Mouse (Mus musculus) embryonic facial prominence, embryonic 10.5 days (tissue): ENCODE data around the gene Gpr61. TPM values are rescaled to one million over a fixed set of nuclear protein-coding genes. Genes with fewer than 3 reads are reported as not detected.

Experiments used
- DNase-seq: peaks from one replicate; pipeline ENCODE4 v3.0.0-alpha.2; 2017; ENCODE audit warnings: low spot score
- H3K27ac ChIP-seq: fragments of 300-500 bp; sonication (generic); replicated peaks from 2 replicates; pipeline ENCODE4 v1.5.1; 2016; ENCODE audit warnings: mild to moderate bottlenecking
- H3K27me3 ChIP-seq: fragments of 300-500 bp; sonication (generic); replicated peaks from 2 replicates; pipeline ENCODE4 v1.6.1; 2016; ENCODE audit warnings: low read depth, mild to moderate bottlenecking; ENCODE audit not compliant: poor library complexity, severe bottlenecking
- H3K36me3 ChIP-seq: fragments of 300-500 bp; sonication (generic); replicated peaks from 2 replicates; pipeline ENCODE4 v1.6.1; 2016; ENCODE audit warnings: mild to moderate bottlenecking, moderate library complexity
- H3K4me1 ChIP-seq: fragments of 300-500 bp; sonication (generic); 2 replicates; pipeline ENCODE4 v1.6.1; 2016
- H3K4me3 ChIP-seq: fragments of 300-500 bp; sonication (generic); 2 replicates; pipeline ENCODE4 v1.5.1; 2016; ENCODE audit warnings: mild to moderate bottlenecking, moderate library complexity
- H3K9me3 ChIP-seq: fragments of 300-500 bp; sonication (generic); 2 replicates; pipeline ENCODE4 v1.6.1; 2016; ENCODE audit warnings: mild to moderate bottlenecking
- WGBS: fragments of 180-500 bp; shearing (Covaris S2); methylation state at CpG from one replicate; pipeline ENCODE4 v1.1.7; 2016; 5-methylcytosine and 5-hydroxymethylcytosine counted together
- polyA plus RNA-seq: library from polyadenylated mRNA; unstranded; fragments of >200 nt; fragmentation: Nextera tagmentation; extraction: Ambion mirVana; gene quantifications from 2 replicates; pipeline ENCODE4 v1.2.1, GENCODE M21; 2016

Gene Gpr61
- polyA plus RNA-seq, 1 experiment from 2014 or later = 0.36 TPM

DNA sequence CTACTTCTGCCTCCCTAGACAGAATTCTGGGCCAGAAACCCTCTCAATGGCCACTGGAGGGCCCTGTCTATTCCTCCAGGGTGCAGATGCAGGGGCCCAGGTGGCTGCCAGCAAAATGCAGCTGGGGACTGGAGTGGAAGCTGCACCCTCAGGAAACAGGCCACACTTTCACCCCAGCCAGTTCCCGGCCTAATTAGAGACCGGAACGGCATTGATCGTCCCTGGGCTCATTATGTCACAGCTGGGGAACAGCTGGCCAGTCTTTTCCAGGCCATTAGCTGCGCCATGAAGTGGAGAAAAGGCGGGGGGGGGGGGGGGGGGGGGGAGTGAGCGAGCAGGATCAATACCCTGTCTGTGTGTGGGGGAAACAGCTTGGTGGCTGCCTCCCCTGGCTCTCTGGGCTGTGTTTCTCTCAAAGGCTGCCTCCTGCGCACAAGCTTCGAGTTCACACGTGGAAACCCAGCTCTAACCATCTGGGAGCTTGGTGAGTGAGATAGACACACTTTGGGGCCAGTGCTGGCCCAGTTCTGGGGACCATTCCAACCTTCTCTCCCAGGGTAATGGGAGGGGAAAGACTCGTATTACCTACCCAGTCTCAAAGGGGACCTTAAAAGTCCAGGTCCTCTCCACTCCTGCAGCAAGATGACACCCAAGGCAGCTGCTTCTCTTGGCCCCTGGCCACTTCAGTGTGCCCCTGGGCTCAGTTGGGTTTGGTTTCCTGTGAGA lies 12.0 kb upstream of the Gpr61 start:
- Histone ChIP-seq H3K36me3 (no peaks in the 10 kb centered on the region), H3K27ac (peak overlapping the region; percentile 81), H3K9me3 (no peaks in the 10 kb centered on the region), H3K4me3 (peak overlapping the region; percentile 22), H3K27me3 (peaks cover 18% of the 10 kb centered on the region), H3K4me1 (peaks cover 50% of the 10 kb centered on the region)
- 7% methylated on average over 11 of the region's 11 CpGs for WGBS
- peak; percentile 85 for DNase-seq

DNA sequence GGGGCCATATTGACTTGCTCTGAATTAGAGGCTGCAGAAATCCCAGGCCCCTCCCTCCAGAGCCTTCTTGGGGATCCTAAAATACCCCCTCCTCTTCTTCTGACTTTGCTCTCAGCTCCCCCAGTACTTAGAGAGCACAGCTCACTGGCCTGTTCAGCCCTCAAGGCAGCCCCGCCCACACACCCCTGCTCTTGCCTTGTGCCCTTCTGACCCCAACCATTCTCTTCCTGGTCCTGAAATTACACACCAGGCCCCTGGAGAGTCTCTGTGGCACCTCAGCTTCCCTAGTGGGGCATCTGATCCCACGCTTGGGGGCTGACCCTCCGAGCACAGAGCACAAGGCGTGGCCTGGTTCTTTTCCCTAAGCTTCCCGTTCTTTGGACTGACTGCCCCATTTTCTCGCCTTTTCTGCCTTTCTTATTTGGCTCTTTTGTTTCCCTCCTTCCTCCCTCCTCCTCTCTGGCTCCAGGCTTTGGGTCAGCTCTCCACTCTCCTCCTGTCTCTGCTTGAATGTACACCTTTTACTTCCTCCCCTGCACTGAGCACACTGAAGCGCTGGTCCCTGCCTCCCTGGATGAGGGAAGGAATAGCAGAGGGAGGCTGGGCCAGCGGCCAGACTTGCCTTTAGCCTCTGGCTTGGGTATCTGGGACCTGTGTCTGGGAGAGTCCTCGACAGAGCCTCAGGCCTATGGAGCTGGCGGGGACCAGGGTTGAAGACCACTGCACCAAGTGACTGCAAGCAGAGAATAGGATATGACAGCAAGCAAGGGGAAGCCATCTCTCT lies 11.0 kb upstream of the Gpr61 start:
- Histone ChIP-seq H3K4me1 (peaks cover 50% of the 10 kb centered on the region), H3K4me3 (peak overlapping the region; percentile 22), H3K9me3 (no peaks in the 10 kb centered on the region), H3K27me3 (peaks cover 18% of the 10 kb centered on the region), H3K27ac (peak overlapping the region; percentile 81), H3K36me3 (no peaks in the 10 kb centered on the region)
- DNase-seq = peak; percentile 68
- 8% methylated on average over 10 of the region's 10 CpGs for WGBS

DNA sequence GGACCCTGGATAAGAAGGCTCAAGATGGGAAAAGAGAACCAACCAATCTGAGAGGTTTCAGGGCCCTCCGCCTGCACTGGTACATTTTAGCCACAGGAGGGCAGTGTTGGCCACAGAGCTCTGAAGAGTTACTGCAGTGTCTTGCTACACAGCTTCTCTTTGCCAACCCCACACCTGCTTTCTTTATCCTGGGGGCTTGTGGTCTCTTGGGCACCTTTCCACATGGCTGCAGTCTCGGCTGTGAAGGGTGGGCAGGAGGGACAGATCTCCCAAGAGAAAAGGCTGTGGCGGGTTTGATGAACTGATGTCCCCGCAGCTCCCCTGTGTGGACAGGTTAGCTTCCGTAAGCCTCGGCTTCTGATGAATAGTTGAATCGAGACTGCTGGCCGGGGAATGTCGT lies 10.1 kb upstream of the Gpr61 start:
- 21% methylated on average over 9 of the region's 9 CpGs for WGBS
- DNase-seq = peak; percentile 88
- no peaks in the 10 kb centered on the region for H3K36me3 ChIP-seq
- peak overlapping the region; percentile 22 for H3K4me3 ChIP-seq
- peaks cover 50% of the 10 kb centered on the region for H3K4me1 ChIP-seq
- H3K9me3 ChIP-seq = no peaks in the 10 kb centered on the region
- H3K27me3 ChIP-seq = peaks cover 18% of the 10 kb centered on the region
- peak overlapping the region; percentile 81; the same call in 1 of the 2 replicates for H3K27ac ChIP-seq

DNA sequence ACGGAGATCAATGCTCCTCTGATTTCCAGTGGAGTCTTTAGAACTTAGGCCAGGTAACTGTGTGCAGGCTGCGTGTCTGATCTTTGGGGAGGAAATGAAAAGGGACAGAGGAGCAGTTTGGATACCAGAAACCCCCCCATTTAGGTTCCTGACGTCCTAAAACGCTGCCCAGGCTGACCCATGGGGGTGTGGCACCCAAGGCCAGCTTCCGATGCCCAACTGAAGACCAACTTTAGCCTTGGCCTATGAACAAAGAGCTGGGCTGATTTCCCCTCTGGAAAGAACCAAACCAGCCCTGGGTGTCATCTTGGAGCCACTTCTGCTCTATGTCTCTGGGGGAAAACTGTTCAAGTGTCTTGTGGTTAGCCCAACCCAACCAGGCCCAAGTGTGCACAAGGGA lies 9.4 kb upstream of the Gpr61 start:
- no peaks in the 10 kb centered on the region for H3K36me3 ChIP-seq
- DNase-seq = no peak
- H3K27ac ChIP-seq = no peak overlapping the region
- H3K9me3 ChIP-seq = no peaks in the 10 kb centered on the region
- WGBS = 70% methylated on average over 5 of the region's 5 CpGs
- H3K4me1 ChIP-seq = peaks cover 46% of the 10 kb centered on the region
- H3K27me3 ChIP-seq = peaks cover 18% of the 10 kb centered on the region
- no peak overlapping the region for H3K4me3 ChIP-seq

DNA sequence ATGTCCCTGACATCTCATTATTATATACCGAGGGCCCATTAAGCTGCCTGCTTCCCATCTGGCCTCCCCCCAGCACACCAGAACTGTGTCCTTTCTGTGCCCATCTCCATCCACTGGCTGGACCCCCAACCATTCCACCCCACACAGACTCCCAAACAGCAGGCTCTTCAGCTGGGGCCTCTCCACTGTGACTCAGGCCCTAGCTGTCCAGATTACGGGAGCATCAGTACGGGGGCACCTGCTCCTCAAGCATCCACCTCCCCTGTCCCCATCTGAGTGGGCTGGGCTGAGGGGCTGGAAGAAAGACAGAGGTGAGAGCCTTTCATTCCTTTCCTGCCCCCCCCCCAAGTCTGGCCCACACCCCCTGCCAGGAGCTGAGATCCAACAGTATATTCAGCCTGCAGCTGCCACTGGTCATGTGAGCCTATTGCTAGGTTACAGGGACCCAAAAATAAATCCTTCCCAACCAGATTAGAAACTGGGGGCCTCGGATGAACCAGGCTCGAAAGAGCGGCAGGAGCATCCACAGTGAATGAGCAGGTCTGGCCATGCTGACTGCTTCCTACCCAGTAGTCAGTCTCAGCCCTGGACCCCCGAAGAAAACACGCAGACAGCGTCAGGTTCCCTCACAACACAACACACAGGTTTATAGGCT lies 3.8 kb upstream of the Gpr61 start:
- no peaks in the 10 kb centered on the region for H3K9me3 ChIP-seq
- peak overlapping the region; percentile 52 for H3K27ac ChIP-seq
- no peak overlapping the region for H3K4me3 ChIP-seq
- no peak for DNase-seq
- H3K36me3 ChIP-seq = no peaks in the 10 kb centered on the region
- 68% methylated on average over 9 of the region's 9 CpGs for WGBS
- peaks cover 12% of the 10 kb centered on the region for H3K4me1 ChIP-seq
- no peaks in the 10 kb centered on the region; the same call in 1 of the 2 replicates for H3K27me3 ChIP-seq

DNA sequence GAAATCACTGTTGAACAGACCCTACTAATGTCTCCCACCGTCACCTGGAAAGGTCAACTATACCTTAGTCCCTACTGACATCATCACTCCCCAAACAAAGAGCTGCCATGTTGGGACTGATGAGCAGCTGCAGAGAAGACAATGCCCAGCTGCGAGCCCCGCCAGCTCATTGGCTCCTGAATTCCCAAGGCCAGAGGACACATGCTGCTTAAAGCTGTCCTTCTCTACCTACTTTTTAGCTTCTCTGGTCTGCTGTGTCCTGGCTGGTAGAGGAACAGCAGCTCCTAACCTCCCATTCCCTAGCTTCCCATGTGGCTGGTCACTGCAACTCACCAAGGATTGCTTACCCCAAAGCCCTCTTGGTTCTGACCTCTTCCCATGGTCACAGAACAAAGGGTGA lies 2.4 kb downstream of the Gpr61 start:
- peaks cover 3% of the 10 kb centered on the region; the same call in 1 of the 2 replicates for H3K36me3 ChIP-seq
- DNase-seq = no peak
- no peaks in the 10 kb centered on the region for H3K27me3 ChIP-seq
- H3K27ac ChIP-seq = no peak overlapping the region
- H3K9me3 ChIP-seq = no peaks in the 10 kb centered on the region
- no peak overlapping the region for H3K4me3 ChIP-seq
- H3K4me1 ChIP-seq = peaks cover 19% of the 10 kb centered on the region
- 93% methylated on average over 3 of the region's 3 CpGs for WGBS

DNA sequence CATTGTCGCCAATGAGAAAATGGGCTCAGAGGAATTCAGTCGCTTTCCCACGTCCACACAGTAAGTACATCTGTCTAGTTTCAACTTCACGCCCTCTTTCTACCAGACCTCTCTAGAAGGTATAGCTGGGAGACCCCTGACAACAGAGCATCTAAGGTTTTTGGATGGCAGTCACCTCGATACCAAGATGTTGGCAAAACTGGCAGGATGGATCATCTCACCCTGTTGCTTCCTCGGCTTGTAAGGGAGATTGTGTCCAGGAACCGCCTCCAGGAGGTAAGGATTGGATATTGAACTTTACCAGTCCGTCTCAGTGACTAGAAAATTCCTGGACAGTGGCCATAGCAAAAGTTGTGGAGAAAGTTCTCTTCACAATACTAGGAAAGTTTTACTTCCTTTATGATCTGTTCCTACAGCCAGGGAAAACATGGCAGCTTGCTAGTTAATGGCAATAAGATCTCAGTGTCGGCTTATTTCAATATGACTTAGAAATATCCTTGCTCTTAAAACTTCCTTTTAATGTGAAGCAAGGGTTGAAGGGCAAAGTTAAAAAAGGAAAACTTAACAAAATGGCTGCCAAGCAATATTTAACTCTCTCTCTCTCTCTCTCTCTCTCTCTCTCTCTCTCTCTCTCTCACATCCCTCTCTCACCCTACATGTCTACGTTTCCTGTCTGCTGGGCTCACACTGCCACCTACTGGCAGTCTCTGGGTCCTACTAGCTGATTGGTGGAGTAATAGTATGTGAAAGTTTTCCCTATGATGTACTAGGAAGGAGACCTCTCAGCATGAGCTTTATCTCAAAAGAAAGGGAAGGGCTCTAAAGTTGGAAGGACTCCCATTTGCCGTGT lies 7.1 kb downstream of the Gpr61 start:
- Histone ChIP-seq H3K4me1 (peaks cover 37% of the 10 kb centered on the region), H3K9me3 (no peaks in the 10 kb centered on the region), H3K27ac (peak overlapping the region; percentile 30), H3K36me3 (peaks cover 3% of the 10 kb centered on the region; the same call in 1 of the 2 replicates), H3K27me3 (no peaks in the 10 kb centered on the region), H3K4me3 (peak overlapping the region; percentile 27; the same call in 1 of the 2 replicates)
- DNase-seq = peak; percentile 89
- whole genome bisulfite sequencing = 71% methylated on average over 11 of the region's 11 CpGs

DNA sequence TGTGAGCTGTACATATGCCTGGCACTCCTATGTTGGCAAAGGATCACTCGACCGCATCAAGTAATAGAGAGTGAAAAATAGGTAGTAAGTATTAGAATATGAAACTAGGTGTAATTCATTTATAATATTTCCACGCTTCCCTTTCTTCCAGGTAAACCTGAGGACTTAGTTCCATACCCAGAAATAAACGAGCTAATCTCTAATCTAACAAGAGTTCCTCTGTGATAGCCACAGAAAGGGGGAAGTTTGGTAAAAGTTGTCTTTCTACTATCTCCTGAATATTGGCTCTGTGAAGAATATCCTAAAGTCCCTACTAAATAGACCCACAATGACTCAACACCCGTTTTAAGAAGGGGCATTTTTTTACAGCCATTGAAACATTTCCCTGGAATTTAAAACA lies 8.0 kb downstream of the Gpr61 start:
- H3K4me1 ChIP-seq = peaks cover 37% of the 10 kb centered on the region
- H3K36me3 ChIP-seq = peaks cover 3% of the 10 kb centered on the region; the same call in 1 of the 2 replicates
- H3K4me3 ChIP-seq = peak overlapping the region; percentile 78
- no peaks in the 10 kb centered on the region for H3K9me3 ChIP-seq
- peak overlapping the region; percentile 95 for H3K27ac ChIP-seq
- 59% methylated on average over 5 of the region's 5 CpGs for WGBS
- no peak for DNase-seq
- no peaks in the 10 kb centered on the region for H3K27me3 ChIP-seq

DNA sequence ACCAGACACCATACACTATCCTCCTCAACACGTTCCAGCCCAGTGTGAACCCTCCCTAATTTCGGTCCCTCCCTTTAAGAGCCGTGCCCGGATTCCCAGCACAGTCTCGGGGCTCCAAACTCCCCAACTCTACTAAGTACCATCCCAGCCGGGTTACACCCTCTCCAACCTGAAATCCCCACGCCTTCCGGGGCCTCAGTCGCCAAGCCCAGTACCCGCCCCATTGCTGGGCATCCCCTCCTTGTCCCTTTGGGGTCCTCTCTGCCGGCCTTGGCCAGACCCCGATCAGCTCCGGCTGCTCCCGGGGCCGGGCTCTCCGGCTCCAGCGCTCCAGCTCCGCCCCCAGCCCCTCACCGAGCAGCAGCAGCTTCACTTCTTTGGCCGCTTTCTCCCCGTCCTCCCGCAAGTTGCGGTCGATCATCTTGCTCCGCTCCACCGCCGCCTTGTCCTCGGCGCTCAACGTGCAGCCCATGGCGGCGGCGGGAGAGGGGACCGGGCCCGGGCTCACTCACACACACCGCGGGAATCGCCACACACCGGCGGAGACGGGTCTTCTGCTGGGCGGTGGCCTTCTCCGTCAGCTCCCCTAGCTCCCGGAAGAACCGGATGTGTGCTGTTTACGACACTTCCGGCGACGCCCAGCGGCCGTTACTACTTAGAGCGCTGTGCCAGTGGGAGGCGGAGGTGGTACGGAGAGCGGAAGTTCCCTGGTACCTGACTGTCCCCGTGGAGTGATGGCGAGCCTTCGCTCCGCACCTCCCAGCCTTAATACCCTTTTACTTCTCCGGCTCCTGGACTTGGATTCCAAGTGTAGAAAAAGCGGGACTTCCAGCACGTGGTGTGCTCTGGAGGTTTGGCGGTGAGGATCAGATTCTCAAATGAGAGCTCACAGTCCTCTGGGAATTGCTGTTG lies 8.9 kb downstream of the Gpr61 start, which contains the start of gene Gnai3:
Gene Gnai3 (minus strand): TSS at position 613 of the 912 bp plus-strand sequence.
- Histone ChIP-seq H3K4me3 (peak within 1 kb of the TSS; percentile 78), H3K27me3 (no peaks in the 10 kb centered on the region), H3K4me1 (peaks cover 30% of the 10 kb centered on the region), H3K9me3 (no peaks in the 10 kb centered on the region), H3K36me3 (peaks cover 7% of the 10 kb centered on the region; the same call in 1 of the 2 replicates), H3K27ac (peak within 1 kb of the TSS; percentile 95)
- under 1% methylated on average over 63 of the region's 63 CpGs for WGBS
- DNase-seq = peak; percentile 94

DNA sequence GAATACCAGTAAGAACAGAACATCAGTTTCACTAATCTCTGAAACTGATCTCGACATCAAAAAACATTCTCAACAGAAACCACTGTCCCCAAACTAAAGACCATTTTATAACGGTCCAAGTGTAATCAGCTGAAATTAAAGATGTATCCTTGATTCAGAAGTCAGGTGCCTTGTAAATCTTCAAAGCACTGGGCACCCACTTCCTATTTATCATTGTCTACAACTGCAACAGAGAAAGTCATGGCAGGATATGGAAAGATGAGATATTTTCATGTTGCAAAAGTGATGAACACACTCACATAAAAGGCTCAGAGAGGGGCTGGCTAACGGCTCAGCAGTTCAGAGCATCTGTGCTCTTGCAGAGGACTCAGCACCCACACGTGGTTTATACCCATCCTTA lies 13.9 kb downstream of the Gpr61 start:
- H3K9me3 ChIP-seq = no peaks in the 10 kb centered on the region
- WGBS = 81% methylated on average over 4 of the region's 4 CpGs
- peaks cover 12% of the 10 kb centered on the region for H3K4me1 ChIP-seq
- no peak overlapping the region for H3K27ac ChIP-seq
- peaks cover 33% of the 10 kb centered on the region for H3K36me3 ChIP-seq
- H3K4me3 ChIP-seq = no peak overlapping the region
- no peak for DNase-seq
- no peaks in the 10 kb centered on the region for H3K27me3 ChIP-seq

DNA sequence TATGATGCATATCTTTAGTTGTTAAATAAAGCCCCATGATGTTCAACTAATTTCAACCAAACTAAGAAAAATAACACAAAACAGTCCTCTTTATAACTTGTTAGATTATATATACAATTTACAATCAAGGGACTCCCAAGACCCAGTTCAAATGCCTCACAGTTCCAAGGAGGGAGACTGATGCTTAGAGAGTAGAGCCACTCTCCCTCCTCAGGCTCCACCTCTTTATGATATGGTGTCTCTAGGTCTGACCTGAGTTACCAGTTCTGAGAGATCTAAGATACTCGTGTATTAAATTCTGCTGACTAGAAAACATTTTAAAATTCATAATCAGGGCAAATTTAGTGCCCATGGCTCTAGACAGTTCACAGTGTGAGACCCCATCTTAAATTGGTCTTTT lies 15.6 kb downstream of the Gpr61 start:
- no peaks in the 10 kb centered on the region for H3K27me3 ChIP-seq
- H3K9me3 ChIP-seq = no peaks in the 10 kb centered on the region
- DNase-seq = no peak
- no peak overlapping the region for H3K4me3 ChIP-seq
- WGBS = 88% methylated on average over 1 of the region's 1 CpGs
- peaks cover 33% of the 10 kb centered on the region for H3K36me3 ChIP-seq
- no peak overlapping the region for H3K27ac ChIP-seq
- H3K4me1 ChIP-seq = no peaks in the 10 kb centered on the region
